Comparison of ENCODE assay signal across 10 mouse cellular contexts in genomic region chr13:81852309-81852978, GRCm38 (mm10).
DNase-seq lines count a peak whose midpoint lies in the region; ATAC-seq and TF ChIP-seq lines count a peak whose summit lies in the region.
"Had no signal": no experiment of that assay in that cellular context is flagged by ENCODE, and none has a peak within 500 bp of the region (broad histone marks: within the 10 kb centered on the region; RNA-seq: fewer than 3 reads in every experiment).

No protein-coding gene starts in this region.

- DNase-seq in G1E (ENCODE audit: low spot score), result peak; percentile 14
- no peak for DNase-seq in adipocyte (ENCODE audit: low spot score)
- no peak for DNase-seq in kidney, adult 18-20 months

- no peak overlapping the region for H3K4me3 ChIP-seq in intestine, embryonic 15.5 days (replicated peaks)
- no peak overlapping the region for H3K4me3 ChIP-seq in intestine, postnatal 0 days (ENCODE audit: low read depth, low read length)
- peak overlapping the region; percentile 10; the same call in 1 of the 2 replicates for H3K4me3 ChIP-seq in G1E (ENCODE audit: low read depth, low read length)
- H3K4me3 ChIP-seq in liver, embryonic 15.5 days (replicated peaks), result no peak overlapping the region
- no peak overlapping the region for H3K4me3 ChIP-seq in forebrain, embryonic 15.5 days
- H3K4me3 ChIP-seq: embryonic facial prominence, embryonic 12.5 days; limb, embryonic 12.5 days had no signal

- H3K4me1 ChIP-seq in intestine, embryonic 15.5 days (replicated peaks), result no peaks in the 10 kb centered on the region
- no peaks in the 10 kb centered on the region for H3K4me1 ChIP-seq in intestine, postnatal 0 days (replicated peaks; ENCODE audit: control insufficient read depth, insufficient read depth, low read length)
- peaks cover 7% of the 10 kb centered on the region for H3K4me1 ChIP-seq in G1E (ENCODE audit: insufficient read depth, low read depth, low read length)
- peaks cover 6% of the 10 kb centered on the region for H3K4me1 ChIP-seq in liver, embryonic 15.5 days (replicated peaks)
- H3K4me1 ChIP-seq in forebrain, embryonic 15.5 days, result no peaks in the 10 kb centered on the region
- H3K4me1 ChIP-seq: embryonic facial prominence, embryonic 12.5 days; limb, embryonic 12.5 days had no signal

- no peak overlapping the region for H3K27ac ChIP-seq in intestine, embryonic 15.5 days
- no peak overlapping the region for H3K27ac ChIP-seq in intestine, postnatal 0 days (ENCODE audit: low read depth, low read length)
- peak overlapping the region; percentile 87 for H3K27ac ChIP-seq in liver, embryonic 15.5 days (replicated peaks)
- no peak overlapping the region for H3K27ac ChIP-seq in forebrain, embryonic 15.5 days (replicated peaks)
- H3K27ac ChIP-seq: embryonic facial prominence, embryonic 12.5 days; limb, embryonic 12.5 days had no signal

- H3K27me3 ChIP-seq in intestine, embryonic 15.5 days (replicated peaks), result no peaks in the 10 kb centered on the region
- no peaks in the 10 kb centered on the region for H3K27me3 ChIP-seq in intestine, postnatal 0 days (replicated peaks; ENCODE audit: control insufficient read depth, insufficient read depth, low read length)
- peaks cover 3% of the 10 kb centered on the region; the same call in 1 of the 2 replicates for H3K27me3 ChIP-seq in G1E (ENCODE audit: insufficient read depth, low read length)
- no peaks in the 10 kb centered on the region for H3K27me3 ChIP-seq in liver, embryonic 15.5 days
- H3K27me3 ChIP-seq in forebrain, embryonic 15.5 days, result no peaks in the 10 kb centered on the region
- H3K27me3 ChIP-seq: embryonic facial prominence, embryonic 12.5 days; limb, embryonic 12.5 days had no signal

- H3K9ac ChIP-seq in intestine, embryonic 15.5 days, result no peak overlapping the region
- H3K9ac ChIP-seq in intestine, postnatal 0 days (ENCODE audit: low read depth, low read length), result no peak overlapping the region
- H3K9ac ChIP-seq in liver, embryonic 15.5 days, result no peak overlapping the region
- H3K9ac ChIP-seq in forebrain, embryonic 15.5 days (replicated peaks), result no peak overlapping the region
- H3K9ac ChIP-seq: embryonic facial prominence, embryonic 12.5 days; limb, embryonic 12.5 days had no signal

- no peak for TF ChIP-seq CTCF in intestine, postnatal 0 days (IDR thresholded peaks at IDR 0.05; ENCODE audit: low read depth)
- no peak for TF ChIP-seq CTCF in G1E (IDR thresholded peaks at IDR 0.05; ENCODE audit: low read depth, low read length)

- 55% methylated on average over 2 of the region's 2 CpGs for WGBS in intestine, embryonic 15.5 days
- whole genome bisulfite sequencing in intestine, postnatal 0 days, result 59% methylated on average over 2 of the region's 2 CpGs
- WGBS in liver, embryonic 15.5 days (ENCODE audit: insufficient replicate concordance), result 5% methylated on average over 2 of the region's 2 CpGs
- 62% methylated on average over 2 of the region's 2 CpGs for WGBS in forebrain, embryonic 15.5 days

- no peaks in the 10 kb centered on the region for H3K9me3 ChIP-seq in intestine, embryonic 15.5 days
- H3K9me3 ChIP-seq in intestine, postnatal 0 days (ENCODE audit: control insufficient read depth), result no peaks in the 10 kb centered on the region
- no peaks in the 10 kb centered on the region for H3K9me3 ChIP-seq in G1E (replicated peaks)
- no peaks in the 10 kb centered on the region for H3K9me3 ChIP-seq in liver, embryonic 15.5 days (replicated peaks)
- no peaks in the 10 kb centered on the region for H3K9me3 ChIP-seq in forebrain, embryonic 15.5 days
- H3K9me3 ChIP-seq: embryonic facial prominence, embryonic 12.5 days; limb, embryonic 12.5 days had no signal

- ATAC-seq in intestine, embryonic 15.5 days, result 0 out of 2 replicates have a peak, but pooled peaks have one; percentile 31
- no peak for ATAC-seq in intestine, postnatal 0 days
- peak; percentile 96 for ATAC-seq in G1E (ENCODE audit: extremely low read depth, insufficient number of reproducible peaks, low FRiP score, poor library complexity, severe bottlenecking)
- 0 out of 2 replicates have a peak, but pooled peaks have one; percentile 25 for ATAC-seq in common myeloid progenitor, adult 5-6 weeks (replicated peaks; ENCODE audit: low read depth, poor library complexity, severe bottlenecking)
- peak; percentile 98 for ATAC-seq in liver, embryonic 15.5 days (ENCODE audit: insufficient read depth)
- ATAC-seq in forebrain, embryonic 15.5 days (replicated peaks), result no peak

- H3K4me2 ChIP-seq in intestine, embryonic 15.5 days (replicated peaks), result no peak overlapping the region
- H3K4me2 ChIP-seq in intestine, postnatal 0 days (replicated peaks; ENCODE audit: low read depth), result no peak overlapping the region
- H3K4me2 ChIP-seq in liver, embryonic 15.5 days, result peak overlapping the region; percentile 47
- no peak overlapping the region for H3K4me2 ChIP-seq in forebrain, embryonic 15.5 days (replicated peaks)
- H3K4me2 ChIP-seq: embryonic facial prominence, embryonic 12.5 days; limb, embryonic 12.5 days had no signal

- H3K36me3 ChIP-seq in intestine, embryonic 15.5 days, result no peaks in the 10 kb centered on the region
- H3K36me3 ChIP-seq in intestine, postnatal 0 days (ENCODE audit: control insufficient read depth, insufficient read depth), result no peaks in the 10 kb centered on the region
- no peaks in the 10 kb centered on the region for H3K36me3 ChIP-seq in G1E (replicated peaks)
- no peaks in the 10 kb centered on the region for H3K36me3 ChIP-seq in liver, embryonic 15.5 days (replicated peaks)
- H3K36me3 ChIP-seq in forebrain, embryonic 15.5 days, result no peaks in the 10 kb centered on the region
- H3K36me3 ChIP-seq: embryonic facial prominence, embryonic 12.5 days; limb, embryonic 12.5 days had no signal

Comparison
In these comparisons a context has a peak if more than half of its experiments do, and no peak if none do; other contexts are left out.
1. ATAC-seq: peak in intestine, embryonic 15.5 days (single experiment), G1E (single experiment), common myeloid progenitor, adult 5-6 weeks (single experiment) and liver, embryonic 15.5 days (single experiment); none in intestine, postnatal 0 days (single experiment) and forebrain, embryonic 15.5 days (single experiment).